Mouse (Mus musculus): ENCODE results near the gene Nfe2l1.
"Not testable (repeated sequence)": the region's sequence is repeated elsewhere in the genome, so short reads cannot be mapped to it uniquely, and the experiment has no call there.

The Nfe2l1 gene

GRCm38 (mm10) chr11:96829813-96830538 lies at the start of gene Nfe2l1:
Nfe2l1 (minus strand) TSS chr11:96829968.
- peak; percentile 100 for DNase-seq

DNA sequence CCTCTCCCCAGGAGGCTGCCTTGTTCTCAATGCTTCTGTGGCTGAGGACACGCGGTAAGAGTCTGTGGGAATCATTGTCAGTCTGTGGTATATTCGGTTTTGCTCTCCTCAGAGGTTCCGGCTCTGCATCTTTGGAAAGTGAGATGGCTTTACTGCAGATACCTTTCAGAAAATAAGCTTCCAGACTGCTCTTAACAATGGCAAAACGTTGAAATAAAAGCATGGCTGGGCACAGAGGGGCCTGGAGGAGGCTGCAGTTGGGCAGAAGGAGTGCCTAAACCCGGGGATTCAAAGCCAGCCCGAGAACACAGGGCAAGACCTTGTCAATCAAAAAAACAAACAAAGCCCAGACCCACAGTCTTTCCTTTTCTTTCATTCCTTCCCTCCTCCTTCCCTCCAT lies 49.6 kb upstream of the Nfe2l1 start:
- no peak for DNase-seq

- DNase-seq, result no peak
Observed at GRCm38 (mm10) chr11:96878715-96879114, 48.9 kb upstream of the Nfe2l1 start.

- DNase-seq, result no peak
Observed at GRCm38 (mm10) chr11:96877071-96877470, 47.3 kb upstream of the Nfe2l1 start.

- peak; percentile 59 for DNase-seq
Observed at GRCm38 (mm10) chr11:96876300-96877040, 46.7 kb upstream of the Nfe2l1 start.

DNA sequence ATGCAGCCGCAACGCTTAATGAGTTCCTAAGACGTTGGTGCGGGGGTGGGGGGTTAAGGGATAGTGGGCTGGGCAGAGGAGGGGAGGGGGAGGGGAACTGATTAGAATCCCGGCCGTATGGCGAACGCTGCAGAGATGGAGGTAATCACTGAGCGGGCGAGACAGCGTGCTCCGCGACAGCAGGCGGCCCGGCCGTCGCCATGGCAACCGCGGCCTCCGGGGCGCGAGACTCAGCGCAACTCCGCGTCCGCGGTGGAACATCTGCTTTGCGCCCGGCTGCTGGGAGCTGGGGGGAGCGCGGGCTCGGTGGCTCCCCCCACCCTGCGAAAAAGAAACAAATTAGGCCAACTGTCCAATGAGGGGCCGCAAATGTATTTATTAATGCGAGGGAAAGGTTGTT lies 46.0 kb upstream of the Nfe2l1 start:
- peak; percentile 90 for DNase-seq

GRCm38 (mm10) chr11:96875270-96875669 lies 45.5 kb upstream of the Nfe2l1 start:
- no peak for DNase-seq

DNA sequence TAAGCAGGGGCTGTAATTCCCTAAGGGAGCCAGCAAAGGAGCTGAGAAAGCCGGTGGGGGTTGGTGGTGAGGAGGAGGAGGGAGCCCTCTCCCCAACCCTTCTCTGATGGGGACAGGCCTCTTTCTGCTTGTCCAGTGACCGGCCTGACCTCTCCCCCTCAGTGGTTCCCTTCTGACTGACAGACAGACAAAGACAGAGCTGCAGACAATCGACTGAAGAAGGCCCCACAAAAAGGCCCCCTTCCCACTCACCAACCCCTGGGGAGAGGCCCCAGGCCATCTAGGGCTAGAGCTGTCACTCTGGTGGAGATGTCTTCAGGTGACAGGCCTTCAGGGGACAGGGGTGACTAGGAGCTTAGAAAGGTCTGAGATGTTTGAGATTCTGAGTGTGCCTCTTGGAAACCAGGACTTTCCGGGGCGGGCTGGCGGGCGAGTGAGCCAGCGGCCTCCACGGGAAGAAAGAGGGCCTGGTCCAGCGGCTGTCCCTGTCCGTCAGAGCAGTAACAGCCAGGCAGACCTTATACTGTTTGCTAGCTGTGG lies 43.9 kb upstream of the Nfe2l1 start:
- no peak for DNase-seq

DNA sequence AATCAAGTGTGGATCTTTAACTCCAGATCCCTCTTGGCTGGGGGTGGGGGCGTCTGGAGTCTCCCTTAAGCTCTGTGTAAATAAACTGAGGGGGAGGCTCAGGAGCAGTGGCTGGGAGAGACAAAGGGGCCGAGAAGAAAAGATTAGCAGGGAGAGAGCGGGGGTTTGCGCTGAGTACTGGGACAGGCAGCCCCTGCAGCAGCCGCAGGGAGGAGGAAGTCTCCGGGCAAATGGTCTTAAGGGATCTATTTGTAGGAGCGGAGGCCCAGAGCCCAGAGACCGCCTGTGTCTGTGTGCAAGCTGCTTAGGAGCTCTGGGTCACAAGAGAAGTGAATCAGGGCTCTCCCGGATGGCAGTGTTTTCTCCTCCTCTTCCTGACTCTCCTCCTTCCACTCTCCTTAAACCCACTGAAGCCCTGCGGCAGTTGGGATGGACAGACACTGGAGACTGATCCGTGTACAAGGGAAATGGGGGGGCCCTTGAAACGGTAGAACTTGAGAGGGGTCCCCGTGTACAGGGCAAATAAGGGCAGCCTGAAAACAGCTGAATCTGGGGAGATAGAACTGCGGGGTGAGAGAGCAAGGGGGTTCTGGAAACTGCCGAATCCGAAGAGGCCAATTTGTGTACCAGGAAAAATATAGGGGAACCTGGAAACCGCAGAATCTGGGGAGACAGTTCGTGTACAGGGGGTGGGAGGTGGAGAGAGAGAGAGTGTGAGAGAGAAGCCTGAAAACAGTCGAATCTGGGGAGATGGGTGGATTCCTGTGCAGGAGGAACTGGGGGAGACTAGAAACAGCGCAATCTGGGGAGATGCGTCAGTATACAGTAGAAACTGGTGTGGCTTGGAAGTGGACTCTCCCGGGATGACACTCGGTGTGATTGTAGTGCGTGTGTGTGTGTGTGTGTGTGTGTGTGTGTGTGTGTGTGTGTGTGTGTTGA lies 42.9 kb upstream of the Nfe2l1 start:
- no peak for DNase-seq

GRCm38 (mm10) chr11:96867149-96867548 lies 37.4 kb upstream of the Nfe2l1 start:
- peak; percentile 92 for DNase-seq

- peak; percentile 96 for DNase-seq
Observed at GRCm38 (mm10) chr11:96863206-96863995, 33.6 kb upstream of the Nfe2l1 start.

- peak; percentile 90 for DNase-seq
Observed at GRCm38 (mm10) chr11:96862534-96862933, 32.8 kb upstream of the Nfe2l1 start.

- DNase-seq, result peak; percentile 99
Observed at GRCm38 (mm10) chr11:96861878-96862289, 32.1 kb upstream of the Nfe2l1 start.

GRCm38 (mm10) chr11:96861446-96861845 lies 31.7 kb upstream of the Nfe2l1 start:
- DNase-seq, result peak; percentile 98

- DNase-seq, result peak; percentile 99
Observed at GRCm38 (mm10) chr11:96860564-96860963, 30.8 kb upstream of the Nfe2l1 start.

DNA sequence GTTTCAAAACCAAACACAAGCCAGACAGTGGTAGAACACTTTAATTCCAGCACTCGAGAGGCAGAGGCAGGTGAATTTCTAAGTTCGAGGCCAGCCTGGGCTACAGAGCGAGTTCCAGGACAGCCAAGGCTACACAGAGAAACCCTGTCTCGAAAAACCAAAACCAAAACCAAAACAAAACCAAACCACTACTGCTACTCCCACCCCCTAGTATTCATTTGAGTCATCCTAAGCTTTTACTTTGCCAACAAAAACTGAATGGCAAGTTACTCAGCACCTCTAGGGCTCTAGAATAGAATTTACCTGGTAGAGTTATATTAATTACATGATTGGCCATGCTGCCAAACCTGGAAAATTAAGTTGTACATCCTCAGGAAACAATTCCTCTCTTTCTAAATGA lies 29.9 kb upstream of the Nfe2l1 start:
- DNase-seq, result no peak

- no peak for DNase-seq
Observed at GRCm38 (mm10) chr11:96857446-96857845, 27.7 kb upstream of the Nfe2l1 start.

DNA sequence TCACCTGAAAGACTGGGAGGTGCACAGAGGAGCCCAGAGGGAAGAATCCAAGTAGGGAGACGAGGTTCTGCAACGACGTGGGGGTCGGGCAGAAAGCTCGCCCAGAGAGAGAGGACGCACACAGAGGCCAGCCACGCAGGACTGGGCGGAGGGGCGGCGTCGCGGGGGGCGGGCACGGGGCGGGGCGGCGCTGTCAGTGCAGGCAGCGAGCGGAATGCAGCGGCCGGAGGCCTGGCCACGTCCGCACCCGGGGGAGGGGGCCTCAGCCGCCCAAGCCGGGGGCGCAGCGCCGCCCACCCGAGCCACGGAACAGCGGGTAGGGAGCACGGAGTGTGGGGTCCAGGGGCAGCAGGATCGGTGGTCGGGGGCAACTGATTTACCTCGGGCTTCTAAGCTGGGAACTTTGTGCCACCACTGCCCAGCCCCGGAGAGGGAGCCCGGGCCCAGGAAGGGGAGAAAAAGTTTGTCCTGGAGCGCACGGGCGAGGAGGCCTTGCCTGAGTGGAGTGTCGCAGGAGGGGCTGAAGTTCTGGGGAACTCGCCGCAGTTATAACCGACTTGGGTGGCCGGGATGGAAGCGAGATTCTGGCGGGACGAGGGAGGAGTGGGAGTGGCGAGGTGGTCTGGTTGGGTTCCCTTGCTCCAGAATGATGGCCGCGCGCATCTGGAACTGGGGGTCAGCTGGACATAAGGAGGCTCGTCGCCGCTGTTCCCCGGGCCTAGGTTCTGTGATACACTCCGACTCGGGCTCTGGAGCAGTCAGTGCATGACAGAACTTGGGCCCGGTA lies 20.1 kb upstream of the Nfe2l1 start, which contains the start of gene Copz2:
TSS of gene Copz2 (plus strand) at position 190 of the 787 bp plus-strand sequence.
- peak; percentile 97 for DNase-seq

DNA sequence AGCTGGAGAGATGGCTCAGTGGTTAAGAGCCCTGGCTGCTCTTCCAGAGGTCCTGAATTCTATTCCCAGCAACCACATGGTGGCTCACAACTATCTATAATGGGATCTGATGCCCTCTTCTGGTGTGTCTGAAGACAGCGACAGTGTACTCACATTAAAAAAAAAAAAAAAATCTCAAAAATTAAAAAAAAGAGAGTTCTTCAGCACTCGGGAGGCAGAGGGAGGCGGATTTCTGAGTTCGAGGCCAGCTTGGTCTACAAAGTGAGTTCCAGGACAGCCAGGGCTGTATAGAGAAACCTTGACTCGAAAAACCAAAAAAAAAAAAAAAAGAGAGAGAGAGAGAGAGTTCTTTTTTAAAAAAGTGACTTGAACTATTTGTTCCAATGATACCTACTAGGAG lies 19.4 kb upstream of the Nfe2l1 start:
- DNase-seq, result not testable (repeated sequence)

DNA sequence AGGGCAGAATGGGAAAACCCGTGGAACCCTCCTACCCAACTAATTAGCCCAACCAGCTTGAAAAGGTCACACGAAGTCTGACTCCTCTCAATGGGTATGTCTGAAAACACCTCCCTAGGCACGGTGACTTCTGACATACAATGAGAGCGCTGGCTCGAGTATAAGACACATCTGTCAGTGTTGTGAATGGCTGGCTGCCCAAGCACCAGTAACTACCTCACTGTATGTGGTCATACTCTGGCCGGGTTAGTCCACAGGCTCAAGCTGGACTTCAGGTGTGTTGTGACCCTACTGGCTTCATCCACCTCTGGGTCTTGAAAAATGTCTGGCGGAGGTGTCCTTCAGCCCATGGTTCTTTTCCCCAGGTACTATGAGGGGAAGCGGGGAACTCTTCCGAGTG lies 18.9 kb upstream of the Nfe2l1 start:
- DNase-seq, result peak; percentile 91

DNA sequence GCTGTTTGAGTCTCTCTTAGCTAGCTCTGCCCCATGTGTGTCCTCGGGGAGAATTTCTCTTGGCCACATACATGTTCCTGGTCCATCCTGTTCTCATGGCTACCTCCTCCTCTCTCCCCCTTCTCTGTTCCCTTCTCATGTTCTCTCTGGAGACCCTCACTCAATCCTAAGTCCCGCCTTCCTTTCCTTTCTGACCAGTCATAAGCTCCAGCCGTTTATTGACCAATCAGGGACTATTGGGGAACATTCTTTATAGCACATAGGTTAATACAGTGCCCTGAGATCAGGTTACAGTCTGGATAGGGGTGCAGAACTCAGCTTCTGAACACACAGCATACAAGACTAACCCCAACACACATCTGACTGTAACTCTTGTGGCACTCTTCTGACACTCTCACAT lies 17.5 kb upstream of the Nfe2l1 start:
- no peak for DNase-seq

Data from heart, adult 11 months (tissue).